ENCODE assay signal across 33 mouse cellular contexts in the genomic region with DNA sequence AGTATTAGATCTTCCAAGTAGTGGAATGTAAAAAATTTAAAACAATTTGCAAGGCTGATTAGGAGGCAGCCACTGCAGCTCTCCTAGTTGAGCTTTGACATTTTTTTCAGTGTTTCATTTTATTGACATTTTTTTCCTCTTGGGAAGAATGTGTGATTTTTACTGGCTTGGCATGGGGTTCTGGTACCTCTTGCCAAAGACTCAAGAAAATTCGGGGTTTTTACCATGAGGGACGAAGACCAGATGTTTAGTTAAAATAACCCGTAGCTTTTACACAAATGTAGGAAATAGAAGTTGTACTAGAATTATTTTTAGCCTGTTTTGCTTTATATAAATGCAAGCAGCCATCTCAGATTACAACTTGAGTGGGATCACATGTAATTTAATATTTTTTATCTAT. TPM values are rescaled to one million over a fixed set of nuclear protein-coding genes. Genes with fewer than 3 reads are reported as not detected.
DNase-seq lines count a peak whose midpoint lies in the region; ATAC-seq and TF ChIP-seq lines count a peak whose summit lies in the region.
"Had no signal": no experiment of that assay in that cellular context is flagged by ENCODE, and none has a peak within 500 bp of the region (broad histone marks: within the 10 kb centered on the region; RNA-seq: fewer than 3 reads in every experiment).

No protein-coding gene starts in this region.

- 54% methylated on average over 3 of the region's 3 CpGs for WGBS in forebrain, embryonic 15.5 days
- WGBS in forebrain, embryonic 13.5 days = 78% methylated on average over 3 of the region's 3 CpGs
- 46% methylated on average over 3 of the region's 3 CpGs for WGBS in lung, postnatal 0 days
- WGBS in stomach, embryonic 16.5 days = 44% methylated on average over 3 of the region's 3 CpGs
- 73% methylated on average over 3 of the region's 3 CpGs for WGBS in midbrain, postnatal 0 days

- no peak for TF ChIP-seq EP300 in lung, postnatal 0 days (IDR thresholded peaks at IDR 0.05)

- no peak for ATAC-seq in forebrain, embryonic 15.5 days (replicated peaks)
- no peak for ATAC-seq in forebrain, embryonic 13.5 days
- ATAC-seq in lung, postnatal 0 days = no peak
- no peak for ATAC-seq in stomach, embryonic 16.5 days (ENCODE audit: insufficient read depth, low FRiP score)
- ATAC-seq in midbrain, postnatal 0 days (ENCODE audit: low FRiP score) = no peak
- ATAC-seq: hindbrain, postnatal 0 days; intestine, embryonic 15.5 days; midbrain, embryonic 15.5 days had no signal

- peaks cover 36% of the 10 kb centered on the region for H3K4me1 ChIP-seq in forebrain, embryonic 15.5 days
- H3K4me1 ChIP-seq in forebrain, embryonic 13.5 days = 0 out of 2 replicates have a peak, but pooled peaks cover 10% of the 10 kb centered on the region
- no peaks in the 10 kb centered on the region for H3K4me1 ChIP-seq in lung, postnatal 0 days (ENCODE audit: insufficient read depth, low read depth, low read length)
- peaks cover 2% of the 10 kb centered on the region; the same call in 1 of the 2 replicates for H3K4me1 ChIP-seq in embryonic fibroblast, embryonic 13.5 days (ENCODE audit: control insufficient read depth, insufficient read depth, low read length)
- H3K4me1 ChIP-seq in stomach, embryonic 16.5 days (ENCODE audit: control insufficient read depth, insufficient read depth, low read length) = no peaks in the 10 kb centered on the region; the same call in none of the 2 replicates
- H3K4me1 ChIP-seq in midbrain, postnatal 0 days (ENCODE audit: insufficient read depth, low read length) = no peaks in the 10 kb centered on the region
- H3K4me1 ChIP-seq: intestine, embryonic 15.5 days; liver, embryonic 13.5 days; midbrain, embryonic 10.5 days; midbrain, embryonic 15.5 days; neural tube, embryonic 12.5 days had no signal

- no peak overlapping the region for H3K9ac ChIP-seq in forebrain, embryonic 15.5 days (replicated peaks)
- no peak overlapping the region for H3K9ac ChIP-seq in forebrain, embryonic 13.5 days
- no peak overlapping the region for H3K9ac ChIP-seq in lung, postnatal 0 days (replicated peaks; ENCODE audit: low read depth)
- no peak overlapping the region for H3K9ac ChIP-seq in stomach, embryonic 16.5 days (ENCODE audit: low read length)
- no peak overlapping the region for H3K9ac ChIP-seq in midbrain, postnatal 0 days (replicated peaks; ENCODE audit: low read length, poor library complexity, severe bottlenecking)
- H3K9ac ChIP-seq: embryonic facial prominence, embryonic 12.5 days; intestine, embryonic 15.5 days; liver, embryonic 13.5 days; midbrain, embryonic 15.5 days; neural tube, embryonic 12.5 days had no signal

- H3K36me3 ChIP-seq in forebrain, embryonic 15.5 days = no peaks in the 10 kb centered on the region
- H3K36me3 ChIP-seq in forebrain, embryonic 13.5 days (ENCODE audit: poor library complexity, severe bottlenecking) = no peaks in the 10 kb centered on the region
- no peaks in the 10 kb centered on the region for H3K36me3 ChIP-seq in lung, postnatal 0 days (ENCODE audit: insufficient read depth, low read length)
- no peaks in the 10 kb centered on the region for H3K36me3 ChIP-seq in stomach, embryonic 16.5 days (ENCODE audit: control insufficient read depth, insufficient read depth, low read length)
- H3K36me3 ChIP-seq in midbrain, postnatal 0 days (ENCODE audit: insufficient read depth, low read length) = no peaks in the 10 kb centered on the region
- H3K36me3 ChIP-seq: embryonic facial prominence, embryonic 12.5 days; intestine, embryonic 15.5 days; liver, embryonic 13.5 days; midbrain, embryonic 10.5 days; midbrain, embryonic 15.5 days; neural tube, embryonic 12.5 days had no signal

- TF ChIP-seq CTCF in lung, postnatal 0 days (IDR thresholded peaks at IDR 0.05) = no peak
- TF ChIP-seq CTCF in embryonic fibroblast, embryonic 13.5 days (IDR thresholded peaks at IDR 0.05; ENCODE audit: borderline replicate concordance, insufficient read depth, low read length) = no peak
- no peak for TF ChIP-seq CTCF in midbrain, postnatal 0 days (IDR thresholded peaks at IDR 0.05)

- no peak overlapping the region for H3K4me3 ChIP-seq in forebrain, embryonic 15.5 days
- H3K4me3 ChIP-seq in forebrain, embryonic 13.5 days = no peak overlapping the region
- H3K4me3 ChIP-seq in lung, postnatal 0 days (ENCODE audit: low read depth, low read length) = no peak overlapping the region
- no peak overlapping the region for H3K4me3 ChIP-seq in embryonic fibroblast, embryonic 13.5 days (ENCODE audit: insufficient read depth, low read length)
- H3K4me3 ChIP-seq in stomach, embryonic 16.5 days (replicated peaks; ENCODE audit: low read length) = no peak overlapping the region
- no peak overlapping the region for H3K4me3 ChIP-seq in midbrain, postnatal 0 days (ENCODE audit: low read depth, low read length)
- H3K4me3 ChIP-seq: embryonic facial prominence, embryonic 12.5 days; intestine, embryonic 15.5 days; liver, embryonic 13.5 days; midbrain, embryonic 10.5 days; midbrain, embryonic 15.5 days; neural tube, embryonic 12.5 days had no signal

- TF ChIP-seq POLR2A in embryonic fibroblast, embryonic 13.5 days (IDR thresholded peaks at IDR 0.05; ENCODE audit: low read depth, low read length) = no peak

- H3K27me3 ChIP-seq in forebrain, embryonic 15.5 days = no peaks in the 10 kb centered on the region
- H3K27me3 ChIP-seq in forebrain, embryonic 13.5 days = no peaks in the 10 kb centered on the region
- no peaks in the 10 kb centered on the region for H3K27me3 ChIP-seq in lung, postnatal 0 days (replicated peaks; ENCODE audit: insufficient read depth, low read length)
- no peaks in the 10 kb centered on the region for H3K27me3 ChIP-seq in stomach, embryonic 16.5 days (ENCODE audit: control insufficient read depth, insufficient read depth, low read length)
- H3K27me3 ChIP-seq in midbrain, postnatal 0 days (ENCODE audit: insufficient read depth, low read length) = no peaks in the 10 kb centered on the region
- H3K27me3 ChIP-seq: embryonic facial prominence, embryonic 12.5 days; intestine, embryonic 15.5 days; liver, embryonic 13.5 days; midbrain, embryonic 15.5 days; neural tube, embryonic 12.5 days had no signal

- peak overlapping the region; percentile 48 for H3K27ac ChIP-seq in forebrain, embryonic 15.5 days (replicated peaks)
- no peak overlapping the region for H3K27ac ChIP-seq in forebrain, embryonic 13.5 days
- no peak overlapping the region for H3K27ac ChIP-seq in lung, postnatal 0 days (ENCODE audit: low read length)
- peak overlapping the region; percentile 65; the same call in 1 of the 2 replicates for H3K27ac ChIP-seq in embryonic fibroblast, embryonic 13.5 days (ENCODE audit: insufficient read depth, low read length)
- 0 out of 2 replicates have a peak overlapping the region, but pooled peaks have one; percentile 28 for H3K27ac ChIP-seq in stomach, embryonic 16.5 days (ENCODE audit: low read length)
- H3K27ac ChIP-seq in midbrain, postnatal 0 days (ENCODE audit: low read depth, low read length) = no peak overlapping the region
- H3K27ac ChIP-seq: hindbrain, postnatal 0 days; intestine, embryonic 15.5 days; liver, embryonic 13.5 days; midbrain, embryonic 10.5 days; midbrain, embryonic 15.5 days; neural tube, embryonic 12.5 days had no signal

- no peaks in the 10 kb centered on the region for H3K9me3 ChIP-seq in forebrain, embryonic 15.5 days
- no peaks in the 10 kb centered on the region for H3K9me3 ChIP-seq in forebrain, embryonic 13.5 days (replicated peaks)
- no peaks in the 10 kb centered on the region for H3K9me3 ChIP-seq in lung, postnatal 0 days (ENCODE audit: low read length)
- no peaks in the 10 kb centered on the region for H3K9me3 ChIP-seq in stomach, embryonic 16.5 days (replicated peaks; ENCODE audit: control insufficient read depth, low read length)
- no peaks in the 10 kb centered on the region for H3K9me3 ChIP-seq in midbrain, postnatal 0 days (ENCODE audit: low read length)
- H3K9me3 ChIP-seq: embryonic facial prominence, embryonic 12.5 days; intestine, embryonic 15.5 days; liver, embryonic 13.5 days; midbrain, embryonic 10.5 days; midbrain, embryonic 15.5 days; neural tube, embryonic 12.5 days had no signal

- DNase-seq in lung, postnatal 0 days (ENCODE audit: low spot score) = peak; percentile 19
- DNase-seq in lung, postnatal 36 days = no peak
- DNase-seq in midbrain, postnatal 0 days (ENCODE audit: low spot score) = no peak
- DNase-seq: adrenal gland, postnatal 14 days; cerebellum, adult 11 months; heart, postnatal 14 days; kidney, adult 2 months; layer of hippocampus, postnatal 36 days; liver, embryonic 13.5 days; lung, adult 18-20 months; right cerebral cortex, adult 18-20 months; spleen, adult 18-20 months; thymus, postnatal 4 days had no signal

- H3K4me2 ChIP-seq in forebrain, embryonic 15.5 days (replicated peaks) = no peak overlapping the region
- no peak overlapping the region for H3K4me2 ChIP-seq in forebrain, embryonic 13.5 days
- H3K4me2 ChIP-seq in lung, postnatal 0 days (replicated peaks; ENCODE audit: low read depth, low read length) = no peak overlapping the region
- no peak overlapping the region for H3K4me2 ChIP-seq in stomach, embryonic 16.5 days (ENCODE audit: low read depth, low read length)
- H3K4me2 ChIP-seq in midbrain, postnatal 0 days (ENCODE audit: low read depth, low read length, poor library complexity, severe bottlenecking) = no peak overlapping the region
- H3K4me2 ChIP-seq: embryonic facial prominence, embryonic 12.5 days; intestine, embryonic 15.5 days; liver, embryonic 13.5 days; midbrain, embryonic 15.5 days; neural tube, embryonic 12.5 days had no signal

RNA-seq across cellular contexts. Expression of a gene that starts 4.2 kb away (rescaled TPM):
- polyA plus RNA-seq in forebrain, embryonic 15.5 days (2015; fragmentation: Nextera tagmentation; extraction: Ambion mirVana) = 1.0 TPM in 1 of 2 replicates, not detected in the other
- polyA plus RNA-seq in forebrain, embryonic 13.5 days (2015; fragmentation: Nextera tagmentation; extraction: Ambion mirVana) = not detected in 2 replicates
- polyA plus RNA-seq in lung, postnatal 0 days (2015; fragmentation: Nextera tagmentation; extraction: Ambion mirVana) = not detected in 2 replicates
- polyA plus RNA-seq in embryonic fibroblast, embryonic 13.5 days (2011; ENCODE audit: insufficient read length, low read depth, missing spikeins) = not detected in 2 replicates
- not detected in 2 replicates for polyA plus RNA-seq in stomach, embryonic 16.5 days (2015; fragmentation: Nextera tagmentation; extraction: Ambion mirVana)
- total RNA-seq in midbrain, postnatal 0 days (2014; rRNA removed) = not detected in 2 replicates
- polyA plus RNA-seq in midbrain, postnatal 0 days (2015; fragmentation: Nextera tagmentation; extraction: Ambion mirVana) = 2.1 and 3.3 TPM in 2 replicates
- total RNA-seq: adrenal gland, postnatal 14 days; gastrocnemius, adult 8-10 months; granulocyte monocyte progenitor cell, adult 5-6 weeks; heart, postnatal 14 days; hindbrain, postnatal 0 days; layer of hippocampus, postnatal 36 days; megakaryocyte progenitor cell, adult 5-6 weeks; MEL had no signal
- polyA plus RNA-seq: embryonic facial prominence, embryonic 12.5 days; forebrain, embryonic 16.5 days; heart, embryonic 14.5 days; hindbrain, embryonic 11.5 days; hindbrain, postnatal 0 days; intestine, embryonic 15.5 days; kidney, adult 2 months; large intestine, adult 2 months; limb, embryonic 11.5 days; liver, embryonic 13.5 days; midbrain, embryonic 10.5 days; neural tube, embryonic 12.5 days; testis, adult 2 months had no signal

Comparison
In these comparisons a context has a peak if more than half of its experiments do, and no peak if none do; other contexts are left out.
1. H3K27ac ChIP-seq: peak in forebrain, embryonic 15.5 days (single experiment), embryonic fibroblast, embryonic 13.5 days (single experiment) and stomach, embryonic 16.5 days (single experiment); none in forebrain, embryonic 13.5 days (single experiment), lung, postnatal 0 days (single experiment) and midbrain, postnatal 0 days (single experiment).